Mouse (Mus musculus) cerebellum, adult 2 months (tissue): Measurements from ENCODE around the gene Pdlim7.

ENCODE experiments used
- CTCF ChIP-seq: fragments of 200-500 bp; IDR thresholded peaks from 2 replicates; pipeline ENCODE4 v1.5.1; 2011; ENCODE audit warnings: low read depth, mild to moderate bottlenecking, control low read depth, low read length, moderate library complexity, borderline replicate concordance; ENCODE audit not compliant: insufficient read depth
- POLR2A ChIP-seq: fragments of 200-500 bp; IDR thresholded peaks from 2 replicates; pipeline ENCODE4 v1.6.1; 2011; ENCODE audit warnings: low read length, control low read depth, borderline replicate concordance; ENCODE audit not compliant: insufficient read depth

- no peak for TF ChIP-seq CTCF
- TF ChIP-seq POLR2A = no peak
These were observed 6.8 kb downstream of the Pdlim7 start for GRCm38 (mm10) chr13:55506697-55507096.
